Mouse (Mus musculus) gastrocnemius, adult 8-10 months (tissue): ENCODE results near the gene Pla2g4a. TPM values are rescaled to one million over a fixed set of nuclear protein-coding genes. Genes with fewer than 3 reads are reported as not detected.
"Not testable (repeated sequence)": the region's sequence is repeated elsewhere in the genome, so short reads cannot be mapped to it uniquely, and the experiment has no call there.

Experiments used
- DNase-seq, 2 experiments: peaks; one replicate each; pipeline ENCODE4 v3.0.0; 2022; ENCODE audit warnings: low spot score in 2 of 2
- total RNA-seq, 4 experiments: library from RNA; stranded (reverse); gene quantifications; 2 replicates each; pipeline ENCODE4 v1.2.4; 2022

The Pla2g4a gene
- total RNA-seq, 4 experiments from 2014 or later: 0.34 to 1.3 (median 1.0) TPM

- no peak for DNase-seq
These were observed 23.3 kb downstream of the Pla2g4a start for GRCm38 (mm10) chr1:149937825-149938224.

GRCm38 (mm10) chr1:149929140-149929539 lies 31.9 kb downstream of the Pla2g4a start:
- DNase-seq: no peak

- DNase-seq: not testable (repeated sequence)
These were observed 37.4 kb downstream of the Pla2g4a start for GRCm38 (mm10) chr1:149923737-149924136.

- DNase-seq: no peak
These were observed 38.9 kb downstream of the Pla2g4a start for GRCm38 (mm10) chr1:149922219-149922618.

GRCm38 (mm10) chr1:149921325-149921724 lies 39.8 kb downstream of the Pla2g4a start:
- no peak for DNase-seq

GRCm38 (mm10) chr1:149919301-149919700 lies 41.8 kb downstream of the Pla2g4a start:
- DNase-seq: no peak

GRCm38 (mm10) chr1:149912984-149913383 lies 48.1 kb downstream of the Pla2g4a start:
- DNase-seq: no peak

GRCm38 (mm10) chr1:149911050-149911449 lies 50.0 kb downstream of the Pla2g4a start:
- no peak for DNase-seq

GRCm38 (mm10) chr1:149898001-149898625 lies 63.0 kb downstream of the Pla2g4a start:
- DNase-seq: peak; percentile 20 to 52

GRCm38 (mm10) chr1:149896590-149896989 lies 64.5 kb downstream of the Pla2g4a start:
- no peak for DNase-seq

GRCm38 (mm10) chr1:149894940-149895339 lies 66.2 kb downstream of the Pla2g4a start:
- DNase-seq: no peak

GRCm38 (mm10) chr1:149893903-149894302 lies 67.2 kb downstream of the Pla2g4a start:
- DNase-seq: no peak

GRCm38 (mm10) chr1:149891057-149891456 lies 70.0 kb downstream of the Pla2g4a start:
- DNase-seq: no peak

GRCm38 (mm10) chr1:149882419-149883025 lies 78.6 kb downstream of the Pla2g4a start:
- DNase-seq: no peak

GRCm38 (mm10) chr1:149878175-149878574 lies 82.9 kb downstream of the Pla2g4a start:
- DNase-seq: no peak

GRCm38 (mm10) chr1:149876502-149876901 lies 84.6 kb downstream of the Pla2g4a start:
- no peak for DNase-seq

- DNase-seq: no peak
These were observed 89.5 kb downstream of the Pla2g4a start for GRCm38 (mm10) chr1:149871625-149872024.

- DNase-seq: no peak
These were observed 93.8 kb downstream of the Pla2g4a start for GRCm38 (mm10) chr1:149867323-149867722.

GRCm38 (mm10) chr1:149866202-149866601 lies 94.9 kb downstream of the Pla2g4a start:
- no peak for DNase-seq

- DNase-seq: peak; percentile 15 to 47
These were observed 98.3 kb downstream of the Pla2g4a start for GRCm38 (mm10) chr1:149862801-149863200.

GRCm38 (mm10) chr1:149862181-149862580 lies 98.9 kb downstream of the Pla2g4a start:
- DNase-seq: no peak

GRCm38 (mm10) chr1:149861543-149861942 lies 99.5 kb downstream of the Pla2g4a start:
- no peak for DNase-seq

GRCm38 (mm10) chr1:149858734-149859133 lies 102.4 kb downstream of the Pla2g4a start:
- no peak for DNase-seq
